Mouse (Mus musculus): Measurements from ENCODE around the gene Espn.

- TF ChIP-seq POLR2A (IDR thresholded peaks at IDR 0.05; ENCODE audit: insufficient read depth, low read length) (no peak), CTCF (IDR thresholded peaks at IDR 0.05; ENCODE audit: low read depth, low read length) (no peak)
These were observed 51.6 kb downstream of the Espn start for GRCm38 (mm10) chr4:152100541-152100940.
